Mouse (Mus musculus) MEL (cell line): Measurements from ENCODE around the gene Mark2. TPM values are rescaled to one million over a fixed set of nuclear protein-coding genes. Genes with fewer than 3 reads are reported as not detected.

ENCODE experiments used
- DNase-seq: peaks from one replicate; pipeline ENCODE4 v3.0.0; 2011; ENCODE audit warnings: low read depth, low spot score
- H3K27ac ChIP-seq: 2 replicates; pipeline ENCODE4 v1.5.1; 2012; ENCODE audit warnings: low read depth, mild to moderate bottlenecking, control low read depth, low read length, moderate library complexity; ENCODE audit not compliant: control insufficient read depth
- H3K27me3 ChIP-seq, 2 experiments: fragments of 150-350 bp in 1 of 2; sonication (generic) in 1 of 2; 2 replicates each; pipeline ENCODE4 v1.6.1; 2012; ENCODE audit warnings: low read length in 2 of 2, mild to moderate bottlenecking in 2 of 2, improper control_type of control experiment in 1 of 2, moderate library complexity in 1 of 2; ENCODE audit not compliant: insufficient read depth in 2 of 2, control insufficient read depth in 1 of 2
- H3K36me3 ChIP-seq, 2 experiments: 2 replicates each; pipeline ENCODE4 v1.6.1; 2012 to 2014; ENCODE audit warnings: low read length in 2 of 2, improper control_type of control experiment in 1 of 2, inconsistent platforms in 1 of 2, mild to moderate bottlenecking in 1 of 2; ENCODE audit not compliant: insufficient read depth in 2 of 2, control insufficient read depth in 1 of 2
- H3K4me1 ChIP-seq, 2 experiments: fragments of 150-350 bp in 1 of 2; sonication (generic) in 1 of 2; 2 replicates each; pipeline ENCODE4 v1.6.1; 2012; ENCODE audit warnings: low read length in 2 of 2, improper control_type of control experiment in 1 of 2, mild to moderate bottlenecking in 1 of 2; ENCODE audit not compliant: insufficient read depth in 2 of 2, control insufficient read depth in 1 of 2
- H3K4me3 ChIP-seq, 2 experiments: fragments of 150-350 bp in 1 of 2; sonication (generic) in 1 of 2; 2 replicates each; pipeline ENCODE4 v1.5.1; 2012; ENCODE audit warnings: low read depth in 2 of 2, low read length in 2 of 2, mild to moderate bottlenecking in 2 of 2, moderate library complexity in 2 of 2, control low read depth in 1 of 2, improper control_type of control experiment in 1 of 2; ENCODE audit not compliant: control insufficient read depth in 1 of 2, insufficient read depth in 1 of 2
- H3K79me2 ChIP-seq: 2 replicates; pipeline ENCODE4 v1.6.1; 2012; ENCODE audit warnings: mild to moderate bottlenecking, low read length, moderate library complexity; ENCODE audit not compliant: control insufficient read depth, poor library complexity, insufficient read depth
- H3K9ac ChIP-seq: 2 replicates; pipeline ENCODE4 v1.6.1; 2012; ENCODE audit warnings: low read depth, mild to moderate bottlenecking, control low read depth, low read length, moderate library complexity; ENCODE audit not compliant: control insufficient read depth, poor library complexity, severe bottlenecking
- H3K9me3 ChIP-seq: fragments of 150-350 bp; sonication (generic); replicated peaks from 2 replicates; pipeline ENCODE4 v1.6.1; 2012; ENCODE audit warnings: mild to moderate bottlenecking, low read length, improper control_type of control experiment, moderate library complexity; ENCODE audit not compliant: insufficient read depth
- BHLHE40 ChIP-seq: IDR thresholded peaks from 2 replicates; pipeline ENCODE4 v1.6.1; 2012; ENCODE audit warnings: low read depth, mild to moderate bottlenecking, inconsistent platforms, low read length, improper control_type of control experiment, borderline replicate concordance
- CTCF ChIP-seq, 3 experiments: IDR thresholded peaks in 2 of 3; conservative IDR thresholded peaks in 1 of 3; 2 replicates each; pipeline ENCODE4 v1.5.1; 2011 to 2012; ENCODE audit warnings: low read length in 3 of 3, low read depth in 2 of 3, mild to moderate bottlenecking in 2 of 3, improper control_type of control experiment in 1 of 3, inconsistent platforms in 1 of 3, mixed read lengths in 1 of 3, moderate library complexity in 1 of 3; ENCODE audit not compliant: control insufficient read depth in 1 of 3, insufficient read depth in 1 of 3, poor library complexity in 1 of 3, severe bottlenecking in 1 of 3
- E2F4 ChIP-seq: IDR thresholded peaks from 2 replicates; pipeline ENCODE4 v1.6.1; 2011; ENCODE audit warnings: low read depth, low read length, improper control_type of control experiment, borderline replicate concordance
- ELF1 ChIP-seq: IDR thresholded peaks from 2 replicates; pipeline ENCODE4 v1.6.1; 2014; ENCODE audit warnings: low read depth, mild to moderate bottlenecking, inconsistent platforms, low read length, improper control_type of control experiment, moderate library complexity
- EP300 ChIP-seq, 2 experiments: IDR thresholded peaks; 2 replicates each; pipeline ENCODE4 v1.6.1; 2011; ENCODE audit warnings: improper control_type of control experiment in 2 of 2, low read length in 2 of 2, low read depth in 1 of 2, mild to moderate bottlenecking in 1 of 2
- GABPA ChIP-seq: IDR thresholded peaks from 2 replicates; pipeline ENCODE4 v1.6.1; 2012; ENCODE audit warnings: low read depth, mild to moderate bottlenecking, inconsistent platforms, low read length, improper control_type of control experiment, moderate library complexity
- HCFC1 ChIP-seq: IDR thresholded peaks from 2 replicates; pipeline ENCODE4 v1.6.1; 2012; ENCODE audit warnings: low read depth, mild to moderate bottlenecking, inconsistent platforms, low read length, improper control_type of control experiment, moderate library complexity
- JUND ChIP-seq: IDR thresholded peaks from 2 replicates; pipeline ENCODE4 v1.6.1; 2011; ENCODE audit warnings: low read depth, mild to moderate bottlenecking, improper control_type of control experiment, low read length
- KAT2A ChIP-seq: conservative IDR thresholded peaks from 2 replicates; pipeline ENCODE4 v1.6.1; 2012; ENCODE audit warnings: low read depth, low read length, improper control_type of control experiment, inconsistent platforms
- MAFK ChIP-seq: IDR thresholded peaks from 2 replicates; pipeline ENCODE4 v1.6.1; 2011; ENCODE audit warnings: low read depth, mild to moderate bottlenecking, low read length, improper control_type of control experiment, borderline replicate concordance
- MAZ ChIP-seq: IDR thresholded peaks from 2 replicates; pipeline ENCODE4 v1.6.1; 2012; ENCODE audit warnings: low read depth, mild to moderate bottlenecking, inconsistent platforms, low read length, improper control_type of control experiment
- MXI1 ChIP-seq: IDR thresholded peaks from 2 replicates; pipeline ENCODE4 v1.6.1; 2011; ENCODE audit warnings: mild to moderate bottlenecking, low read depth, low read length, improper control_type of control experiment
- MYB ChIP-seq: IDR thresholded peaks from 2 replicates; pipeline ENCODE4 v1.6.1; 2011; ENCODE audit warnings: mild to moderate bottlenecking, low read depth, low read length, improper control_type of control experiment
- NELFE ChIP-seq: IDR thresholded peaks from 2 replicates; pipeline ENCODE4 v1.6.1; 2011; ENCODE audit warnings: low read depth, low read length, improper control_type of control experiment
- POLR2A ChIP-seq, 2 experiments: IDR thresholded peaks; 2 replicates each; pipeline ENCODE4 v1.6.1; 2011 to 2012; ENCODE audit warnings: low read length in 2 of 2, mild to moderate bottlenecking in 2 of 2, control low read depth in 1 of 2, improper control_type of control experiment in 1 of 2, low read depth in 1 of 2, moderate library complexity in 1 of 2; ENCODE audit not compliant: control insufficient read depth in 1 of 2, insufficient read depth in 1 of 2, poor library complexity in 1 of 2
- POLR2AphosphoS2 ChIP-seq: IDR thresholded peaks from 2 replicates; pipeline ENCODE4 v1.6.1; 2011; ENCODE audit warnings: low read length, improper control_type of control experiment
- POLR2AphosphoS5 ChIP-seq: IDR thresholded peaks from 2 replicates; pipeline ENCODE4 v1.6.1; 2012; ENCODE audit warnings: low read depth, borderline replicate concordance, mild to moderate bottlenecking, inconsistent platforms, low read length, moderate library complexity, mixed read lengths
- SIN3A ChIP-seq: IDR thresholded peaks from 2 replicates; pipeline ENCODE4 v1.6.1; 2012; ENCODE audit warnings: low read length, improper control_type of control experiment, inconsistent platforms
- SMC3 ChIP-seq: IDR thresholded peaks from 2 replicates; pipeline ENCODE4 v1.6.1; 2011; ENCODE audit warnings: low read depth, low read length, improper control_type of control experiment
- TCF12 ChIP-seq: IDR thresholded peaks from 2 replicates; pipeline ENCODE4 v1.6.1; 2014; ENCODE audit warnings: low read depth, mild to moderate bottlenecking, inconsistent platforms, low read length, improper control_type of control experiment, moderate library complexity
- UBTF ChIP-seq: IDR thresholded peaks from 2 replicates; pipeline ENCODE4 v1.6.1; 2012; ENCODE audit warnings: low read depth, mild to moderate bottlenecking, inconsistent platforms, low read length, improper control_type of control experiment, moderate library complexity, borderline replicate concordance; ENCODE audit not compliant: insufficient read depth
- USF1 ChIP-seq: IDR thresholded peaks from 2 replicates; pipeline ENCODE4 v1.6.1; 2014; ENCODE audit warnings: low read depth, mild to moderate bottlenecking, inconsistent platforms, low read length, improper control_type of control experiment, moderate library complexity
- ZC3H11A ChIP-seq: IDR thresholded peaks from 2 replicates; pipeline ENCODE4 v1.6.1; 2012; ENCODE audit warnings: low read depth, mild to moderate bottlenecking, inconsistent platforms, low read length, improper control_type of control experiment
- ZKSCAN1 ChIP-seq: IDR thresholded peaks from 2 replicates; pipeline ENCODE4 v1.6.1; 2012; ENCODE audit warnings: low read depth, mild to moderate bottlenecking, inconsistent platforms, low read length, improper control_type of control experiment, moderate library complexity
- ZNF384 ChIP-seq: IDR thresholded peaks from 2 replicates; pipeline ENCODE4 v1.6.1; 2012; ENCODE audit warnings: low read depth, mild to moderate bottlenecking, inconsistent platforms, low read length, improper control_type of control experiment
- polyA plus RNA-seq, 2 experiments: library from polyadenylated mRNA; stranded (reverse) in 1 of 2; unstranded in 1 of 2; fragments of >175 nt in 1 of 2; fragments of >200 nt in 1 of 2; gene quantifications; 2 replicates each; pipeline versions ENCODE4 v1.2.1 to v1.2.4; 2012; ENCODE audit warnings: low replicate concordance in 2 of 2, low read depth in 1 of 2; ENCODE audit not compliant: insufficient read length in 2 of 2, insufficient read depth in 1 of 2, missing spikeins in 1 of 2
- total RNA-seq: library from RNA; depleted of rRNA; stranded (reverse); fragments of 300-350 nt; gene quantifications from 2 replicates; pipeline ENCODE4 v1.2.3, GENCODE M21; 2012

The Mark2 gene
- total and polyA plus RNA-seq, 3 experiments = 36.1 to 72.4 TPM; not detected in 1

- TF ChIP-seq TCF12 (no peak), ZKSCAN1 (no peak), BHLHE40 (no peak), CTCF (IDR thresholded peaks at IDR 0.05 in 2 of 3, conservative IDR thresholded peaks at IDR 0.05 in 1 of 3; ENCODE audit: control insufficient read depth in 1 of 3, insufficient read depth in 1 of 3, low read depth in 2 of 3, low read length in 3 of 3, poor library complexity in 1 of 3, severe bottlenecking in 1 of 3) (no peak), MAFK (no peak), ZNF384 (no peak), SIN3A (no peak), POLR2AphosphoS2 (no peak), MYB (no peak), UBTF (no peak), POLR2A (IDR thresholded peaks at IDR 0.05; ENCODE audit: control insufficient read depth in 1 of 2, insufficient read depth in 1 of 2, low read depth in 1 of 2, low read length in 2 of 2, poor library complexity in 1 of 2) (no peak), NELFE (no peak), HCFC1 (no peak), GABPA (no peak), KAT2A (no peak), EP300 (IDR thresholded peaks at IDR 0.05; ENCODE audit: low read depth in 1 of 2, low read length in 2 of 2) (no peak)
- H3K9me3 ChIP-seq = no peaks in the 10 kb centered on the region
- peaks cover 7 to 40% of the 10 kb centered on the region in 2 experiments for H3K36me3 ChIP-seq
- no peak overlapping the region for H3K27ac ChIP-seq
- DNase-seq = no peak
- peaks cover 13 to 33% of the 10 kb centered on the region in 2 experiments for H3K4me1 ChIP-seq
- no peak overlapping the region for H3K4me3 ChIP-seq
- peaks cover 47% of the 10 kb centered on the region for H3K79me2 ChIP-seq
- no peak overlapping the region for H3K9ac ChIP-seq
- no peaks in the 10 kb centered on the region for H3K27me3 ChIP-seq
Observed at GRCm38 (mm10) chr19:7317716-7318115, 23.9 kb downstream of the Mark2 start.

- Histone ChIP-seq H3K4me3 (no peak overlapping the region), H3K9ac (no peak overlapping the region), H3K27me3 (no peaks in the 10 kb centered on the region), H3K9me3 (no peaks in the 10 kb centered on the region), H3K27ac (no peak overlapping the region), H3K36me3 (peaks cover 7 to 48% of the 10 kb centered on the region in 2 experiments), H3K79me2 (peaks cover 46% of the 10 kb centered on the region), H3K4me1 (peaks cover 13 to 34% of the 10 kb centered on the region in 2 experiments)
- TF ChIP-seq MYB (no peak), E2F4 (no peak), MAZ (no peak), SMC3 (no peak), ZC3H11A (no peak), JUND (no peak), USF1 (no peak), POLR2AphosphoS5 (no peak), ELF1 (no peak), MAFK (no peak), MXI1 (no peak), TCF12 (no peak), UBTF (no peak), POLR2AphosphoS2 (no peak)
- no peak for DNase-seq
Observed at GRCm38 (mm10) chr19:7316822-7317221, 24.8 kb downstream of the Mark2 start.
